Mouse (Mus musculus) thymus, adult 2 months (tissue): ENCODE measurements around the gene Clasp1.

Experiments used
- CTCF ChIP-seq: fragments of 200-500 bp; IDR thresholded peaks from 2 replicates; pipeline ENCODE4 v1.5.1; 2012; ENCODE audit warnings: mild to moderate bottlenecking, control low read depth, low read length, moderate library complexity, borderline replicate concordance; ENCODE audit not compliant: control insufficient read depth, poor library complexity, insufficient read depth; ENCODE audit errors: extremely low read depth
- POLR2A ChIP-seq: fragments of 200-500 bp; IDR thresholded peaks from 2 replicates; pipeline ENCODE4 v1.6.1; 2012; ENCODE audit warnings: mild to moderate bottlenecking, low read length, control low read depth, moderate library complexity; ENCODE audit not compliant: control insufficient read depth, poor library complexity, insufficient read depth; ENCODE audit errors: extremely low read depth

DNA sequence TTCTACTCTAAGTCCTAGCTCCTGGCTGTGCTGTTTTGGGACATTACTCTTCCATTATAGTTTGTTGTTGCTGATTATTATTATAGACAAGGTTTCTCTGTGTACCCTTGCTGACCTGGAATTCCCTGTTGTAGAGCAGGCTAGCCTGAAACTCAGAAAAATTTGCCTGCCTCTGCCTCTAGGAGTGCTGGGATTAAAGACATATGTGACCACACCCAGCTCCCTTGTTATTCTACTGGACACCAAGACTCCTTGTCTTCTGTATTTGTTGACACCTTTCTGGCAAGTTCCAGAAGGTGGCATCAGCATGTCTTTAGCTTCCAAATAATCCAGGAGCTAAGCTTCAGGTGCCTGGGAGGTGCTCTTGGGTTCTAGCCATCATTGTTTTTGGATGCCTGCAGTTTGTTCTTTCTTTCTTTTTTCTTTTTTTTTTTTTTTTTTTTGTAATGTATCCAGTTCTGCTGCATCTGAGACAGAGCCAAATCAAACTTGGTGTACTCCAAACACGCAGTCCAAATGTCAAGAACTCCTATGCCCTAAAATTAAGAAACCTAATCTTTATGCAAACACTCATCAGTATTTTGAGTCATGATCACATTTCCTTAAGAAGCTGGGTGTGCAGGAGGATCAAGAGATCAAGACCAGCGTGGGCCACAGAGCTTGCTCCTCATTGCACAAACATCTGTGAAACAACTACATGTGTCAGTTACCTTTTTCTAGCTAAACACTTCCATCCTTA lies 208.8 kb downstream of the Clasp1 start:
- TF ChIP-seq POLR2A (no peak), CTCF (no peak)
